Mouse (Mus musculus) A20 (cell line): ENCODE results near the gene Tex14.
"Not testable (repeated sequence)": the region's sequence is repeated elsewhere in the genome, so short reads cannot be mapped to it uniquely, and the experiment has no call there.

Source experiments
- DNase-seq: peaks from one replicate; pipeline ENCODE4 v3.0.0-alpha.2; 2011; ENCODE audit warnings: low read depth, low spot score

Tex14 gene

DNA sequence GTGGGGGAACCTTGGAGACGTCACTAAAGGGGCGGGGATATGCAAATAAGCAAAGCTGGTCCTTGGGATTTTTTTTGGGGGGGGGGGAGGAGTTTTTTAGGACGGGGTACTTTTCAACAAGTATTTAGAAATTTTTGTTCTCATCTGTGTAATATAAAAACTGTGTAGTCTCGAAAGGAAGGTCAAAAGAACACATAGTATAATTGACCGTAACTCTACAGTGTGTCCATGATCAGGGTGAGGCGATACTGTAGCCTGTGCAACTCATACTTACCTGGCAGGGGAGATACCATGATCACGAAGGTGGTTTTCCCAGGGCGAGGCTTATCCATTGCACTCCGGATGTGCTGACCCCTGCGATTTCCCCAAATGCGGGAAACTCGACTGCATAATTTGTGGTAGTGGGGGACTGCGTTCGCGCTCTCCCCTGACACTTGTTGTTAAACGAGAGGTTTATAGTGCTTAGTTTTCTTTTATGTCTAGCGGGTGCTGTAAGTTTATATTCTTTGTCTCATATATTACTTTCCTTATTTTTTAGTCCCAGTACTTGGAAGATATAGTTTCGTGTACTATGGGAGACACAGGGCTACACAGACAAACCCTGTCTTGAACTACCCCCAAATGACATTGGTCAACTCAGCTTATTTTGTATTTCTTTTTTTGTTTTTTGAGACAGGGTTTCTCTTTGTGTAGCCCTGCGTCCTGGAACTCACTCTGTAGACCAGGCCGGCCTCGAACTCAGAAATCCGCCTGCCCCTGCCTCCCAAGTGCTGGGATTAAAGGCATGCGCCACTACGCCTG lies 21.8 kb downstream of the Tex14 start:
- peak; percentile 92 for DNase-seq

DNA sequence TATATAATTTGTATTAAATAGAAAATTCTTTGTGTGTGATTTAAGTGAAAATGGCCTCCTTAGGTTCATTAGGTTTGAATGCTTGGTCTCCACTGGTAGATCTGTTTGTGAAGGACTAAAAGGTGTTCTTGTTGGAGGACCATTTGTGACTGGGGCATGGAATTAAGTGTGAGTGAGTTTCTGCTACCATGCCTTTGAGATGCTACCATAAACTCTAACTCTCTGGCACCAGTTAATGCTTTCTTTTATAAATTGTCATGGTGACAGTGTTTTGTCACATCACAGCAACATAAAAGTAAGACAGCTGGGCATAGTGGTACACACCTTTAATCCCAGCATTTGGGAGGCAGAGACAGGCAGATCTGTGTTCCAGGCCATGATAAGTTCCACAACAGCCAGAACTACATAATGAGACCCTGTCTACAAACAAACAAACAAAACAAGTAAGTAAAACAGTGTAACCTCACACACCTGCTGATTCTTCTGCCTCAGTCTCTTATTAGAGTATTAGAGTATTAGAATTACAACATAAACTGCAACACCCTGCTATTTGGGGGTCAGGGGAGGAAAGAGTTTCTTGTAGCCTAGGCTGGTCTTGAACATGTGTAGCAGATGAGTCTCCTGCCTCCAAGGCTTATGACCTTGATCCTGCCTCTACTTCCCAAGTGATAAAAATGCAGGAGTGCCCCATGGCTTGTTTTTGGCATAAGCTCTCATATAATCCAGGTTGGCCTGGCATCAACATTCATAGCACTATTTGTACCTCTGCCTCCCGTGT lies 22.6 kb downstream of the Tex14 start:
- no peak for DNase-seq

DNA sequence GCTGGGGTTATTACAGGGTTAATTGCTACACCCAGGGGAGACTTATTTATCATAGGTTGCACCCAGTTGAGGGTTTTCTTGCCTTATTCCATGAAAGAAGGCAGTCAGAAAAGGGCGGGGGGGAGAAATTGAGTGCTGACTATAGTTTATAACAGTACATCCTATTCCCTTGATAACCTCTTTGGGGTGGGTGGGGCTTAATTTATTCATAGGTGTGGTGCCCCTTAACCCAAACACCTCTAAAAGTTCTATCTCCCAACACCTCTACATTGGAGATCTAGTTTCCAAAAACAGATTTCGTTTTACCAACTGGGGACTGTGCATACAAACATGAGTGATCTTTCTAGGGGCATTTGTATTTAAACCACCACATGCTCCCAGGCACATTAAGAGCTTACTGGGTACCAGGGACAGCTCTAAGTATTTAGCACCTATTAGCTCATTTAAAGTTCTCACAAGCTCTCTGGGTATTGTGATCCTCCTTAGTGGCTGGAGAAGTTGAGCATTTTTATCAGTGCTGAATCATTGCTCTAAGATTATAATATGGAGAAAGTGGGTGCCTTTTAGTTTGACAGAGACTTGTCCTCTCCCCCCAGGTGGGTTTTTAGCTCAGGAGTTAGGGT lies 23.3 kb downstream of the Tex14 start:
- no peak for DNase-seq

DNA sequence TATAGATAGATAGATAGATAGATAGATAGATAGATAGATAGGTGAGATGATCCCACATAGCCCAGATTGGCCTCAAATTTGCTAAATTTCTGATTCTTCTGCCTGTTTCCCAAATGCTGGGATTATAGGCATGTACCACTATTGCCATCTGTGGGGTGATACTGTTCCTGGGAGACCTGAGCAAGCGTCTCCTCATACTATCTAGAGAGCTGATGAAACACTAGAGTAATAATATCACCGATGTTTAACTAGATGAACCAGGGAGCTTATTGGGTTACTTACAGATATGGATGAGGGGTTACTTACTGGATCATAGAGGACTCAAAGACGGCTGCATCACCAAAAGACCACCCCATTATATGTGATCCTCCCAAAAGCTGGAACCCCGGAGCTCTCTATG lies 24.5 kb downstream of the Tex14 start:
- DNase-seq, result no peak

DNA sequence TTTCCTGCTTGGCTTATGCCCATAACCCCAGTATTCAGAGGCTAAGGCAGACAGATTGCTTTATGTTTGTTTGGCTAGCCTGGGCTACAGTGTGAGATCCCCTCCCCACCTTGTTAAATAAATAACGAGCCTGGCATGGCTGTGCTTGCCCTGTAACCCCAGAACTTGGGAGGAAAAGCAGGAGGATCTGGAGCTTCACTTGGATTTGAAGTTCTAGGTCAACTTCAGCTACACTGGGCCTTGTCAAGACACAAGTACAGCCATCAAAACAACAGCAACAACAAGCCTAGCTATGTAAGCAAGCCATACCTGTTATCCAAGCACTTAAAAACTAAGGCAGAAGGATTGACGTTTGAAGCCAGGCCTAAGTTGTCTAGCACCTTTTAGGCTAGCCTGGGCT lies 25.5 kb downstream of the Tex14 start:
- DNase-seq, result no peak

DNA sequence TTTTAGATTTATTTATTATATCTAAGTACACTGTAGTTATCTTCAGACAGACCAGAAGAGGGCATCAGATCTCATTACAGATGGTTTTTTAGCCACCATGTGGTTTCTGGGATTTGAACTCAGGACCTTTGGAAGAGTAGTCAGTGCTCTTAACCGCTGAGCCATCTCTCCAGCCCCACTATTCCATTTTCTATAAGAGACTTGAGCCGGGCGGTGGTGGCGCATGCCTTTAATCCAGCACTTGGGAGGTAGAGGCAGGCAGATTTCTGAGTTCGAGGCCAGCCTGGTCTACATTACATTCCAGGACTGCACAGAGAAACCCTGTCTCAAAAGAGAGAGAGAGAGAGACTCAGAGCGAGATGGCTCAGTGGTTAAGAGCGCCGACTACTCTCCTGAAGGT lies 26.9 kb downstream of the Tex14 start:
- DNase-seq, result not testable (repeated sequence)

DNA sequence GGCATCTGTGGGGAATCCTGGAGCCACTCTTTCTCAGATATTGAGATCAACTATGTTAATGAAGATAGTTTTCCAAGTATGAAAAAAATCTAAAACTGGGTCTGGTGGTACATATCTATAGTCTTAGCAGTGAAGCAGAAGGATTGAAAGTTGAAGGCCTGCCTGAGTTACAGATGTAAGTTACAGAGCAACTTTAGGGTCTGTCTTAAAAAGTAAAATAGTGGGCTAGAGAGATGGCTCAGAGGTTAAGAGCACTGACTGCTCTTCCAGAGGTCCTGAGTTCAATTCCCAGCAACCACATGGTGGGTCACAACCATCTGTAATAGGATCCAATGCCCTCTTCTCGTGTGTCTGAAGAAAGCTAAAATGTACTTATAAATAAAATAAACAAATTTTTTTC lies 27.6 kb downstream of the Tex14 start:
- no peak for DNase-seq

DNA sequence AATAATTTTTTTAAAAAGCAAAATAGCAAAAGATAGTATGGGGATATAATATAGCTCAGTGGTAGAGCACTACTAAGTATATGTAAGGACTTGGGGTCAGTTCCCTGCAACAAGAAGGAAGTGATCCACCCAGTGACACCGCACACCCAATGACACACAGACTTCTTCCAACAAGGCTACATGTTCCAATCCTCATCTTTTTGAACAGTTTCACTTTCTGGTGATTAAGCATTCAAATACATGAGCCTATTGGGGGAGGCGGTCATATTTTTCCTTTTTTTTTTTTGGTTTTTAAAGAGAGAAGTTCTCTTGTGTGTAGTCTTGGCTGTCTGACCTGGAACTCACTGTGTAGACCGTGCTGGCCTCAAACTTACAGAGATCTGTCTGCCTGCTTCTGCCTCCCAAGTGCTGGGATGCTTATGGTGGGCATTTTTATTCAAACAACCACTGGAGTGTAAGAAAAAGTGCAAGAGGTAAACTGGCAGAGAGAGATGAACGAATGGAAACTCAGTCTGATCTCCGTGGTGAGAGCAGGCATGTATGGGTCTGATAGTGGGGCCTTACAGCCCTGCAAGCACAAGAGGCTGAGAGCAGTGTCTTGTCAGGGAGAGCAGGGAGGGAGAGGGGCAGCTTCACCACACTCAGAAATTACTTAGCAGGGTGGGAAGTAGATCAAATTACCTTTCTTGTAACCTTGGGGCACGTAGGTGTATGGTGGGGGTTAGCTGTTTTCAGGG lies 28.2 kb downstream of the Tex14 start:
- DNase-seq, result no peak

DNA sequence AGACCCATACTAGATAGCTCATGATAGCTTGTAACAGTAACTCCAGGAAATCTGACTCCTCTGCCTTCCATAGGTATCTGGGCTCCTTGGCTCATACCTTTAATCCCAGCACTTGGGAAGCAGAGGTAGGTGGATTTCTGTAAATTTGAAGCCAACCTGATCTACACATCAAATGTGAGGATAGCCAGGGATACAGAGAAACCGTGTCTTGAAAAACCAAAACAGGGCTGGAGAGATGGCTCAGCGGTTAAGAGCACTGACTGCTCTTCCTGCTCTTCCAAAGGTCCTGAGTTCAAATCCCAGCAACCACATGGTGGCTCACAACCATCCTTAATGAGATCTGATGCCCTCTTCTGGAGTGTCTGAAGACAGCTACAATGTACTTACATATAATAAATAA lies 30.2 kb downstream of the Tex14 start:
- DNase-seq, result not testable (repeated sequence)

DNA sequence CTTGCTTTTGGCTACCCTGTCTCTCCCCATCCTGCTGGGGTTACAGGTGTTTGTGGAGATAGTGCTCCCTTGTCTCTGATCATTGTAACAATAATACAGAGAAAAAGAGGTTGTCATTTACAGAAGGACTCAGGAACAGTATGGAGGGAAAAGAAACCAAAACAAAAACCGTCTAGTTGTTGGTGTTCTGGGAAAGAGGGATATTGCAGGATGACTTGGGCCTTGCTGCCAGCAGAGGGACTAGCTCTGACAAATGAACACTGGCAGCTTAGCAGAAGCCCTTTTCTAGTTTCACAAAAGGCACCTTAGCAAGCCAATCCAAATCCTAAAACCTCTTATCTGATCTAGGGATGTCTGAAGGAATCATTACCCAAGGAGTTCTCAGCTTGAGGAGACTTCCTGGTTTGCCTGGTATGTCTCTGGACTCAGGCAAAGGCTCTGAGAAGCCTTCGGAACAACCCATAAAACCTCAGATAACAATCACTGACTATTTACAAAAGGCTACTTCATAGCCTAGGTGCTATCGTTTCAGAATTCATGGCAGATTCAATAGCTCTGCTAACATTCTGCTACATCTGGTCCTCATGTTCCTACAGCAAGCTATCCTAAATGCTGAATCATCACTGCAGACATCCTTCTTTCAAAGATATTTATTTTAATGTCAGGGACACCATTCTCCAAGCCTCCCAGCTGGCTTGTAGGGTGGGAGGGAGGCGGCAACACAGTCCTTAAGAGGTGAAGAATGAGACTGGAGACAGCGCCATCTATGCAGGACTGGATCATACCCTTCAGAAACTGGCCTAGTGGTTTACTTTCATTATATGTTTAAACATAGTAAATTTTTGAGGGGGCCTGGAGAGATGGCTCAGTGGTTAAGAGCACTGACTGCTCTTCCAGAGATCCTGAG lies 31.7 kb downstream of the Tex14 start:
- DNase-seq, result no peak

DNA sequence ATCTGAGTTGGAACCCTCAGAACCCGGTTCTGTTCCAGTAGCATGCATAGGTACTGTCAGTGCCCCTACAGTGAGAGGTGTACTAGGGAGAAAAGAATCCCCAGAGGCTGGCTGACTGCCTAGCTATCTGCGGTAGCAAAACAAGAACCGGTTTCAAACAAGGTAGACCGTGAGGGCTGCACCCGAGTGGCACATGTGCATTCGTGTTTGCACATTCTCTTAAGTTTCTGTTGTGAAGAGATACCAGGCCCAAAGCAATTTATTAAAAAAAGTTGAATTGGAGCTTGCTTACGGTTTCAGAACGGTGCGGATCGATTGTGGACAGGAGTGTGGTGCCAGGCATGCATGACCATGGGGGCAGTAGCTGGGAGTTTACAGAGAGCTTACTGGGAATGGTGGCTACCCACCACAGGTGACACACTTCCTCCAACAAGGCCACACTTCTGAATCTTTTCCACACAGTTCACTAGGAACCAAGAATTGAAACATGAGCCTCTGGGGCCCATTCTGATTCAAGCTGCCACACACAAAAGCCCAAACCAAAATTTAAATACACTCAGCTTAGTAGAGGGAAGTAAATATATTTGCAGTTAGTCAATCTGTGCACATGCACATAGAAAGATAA lies 35.0 kb downstream of the Tex14 start:
- no peak for DNase-seq

DNA sequence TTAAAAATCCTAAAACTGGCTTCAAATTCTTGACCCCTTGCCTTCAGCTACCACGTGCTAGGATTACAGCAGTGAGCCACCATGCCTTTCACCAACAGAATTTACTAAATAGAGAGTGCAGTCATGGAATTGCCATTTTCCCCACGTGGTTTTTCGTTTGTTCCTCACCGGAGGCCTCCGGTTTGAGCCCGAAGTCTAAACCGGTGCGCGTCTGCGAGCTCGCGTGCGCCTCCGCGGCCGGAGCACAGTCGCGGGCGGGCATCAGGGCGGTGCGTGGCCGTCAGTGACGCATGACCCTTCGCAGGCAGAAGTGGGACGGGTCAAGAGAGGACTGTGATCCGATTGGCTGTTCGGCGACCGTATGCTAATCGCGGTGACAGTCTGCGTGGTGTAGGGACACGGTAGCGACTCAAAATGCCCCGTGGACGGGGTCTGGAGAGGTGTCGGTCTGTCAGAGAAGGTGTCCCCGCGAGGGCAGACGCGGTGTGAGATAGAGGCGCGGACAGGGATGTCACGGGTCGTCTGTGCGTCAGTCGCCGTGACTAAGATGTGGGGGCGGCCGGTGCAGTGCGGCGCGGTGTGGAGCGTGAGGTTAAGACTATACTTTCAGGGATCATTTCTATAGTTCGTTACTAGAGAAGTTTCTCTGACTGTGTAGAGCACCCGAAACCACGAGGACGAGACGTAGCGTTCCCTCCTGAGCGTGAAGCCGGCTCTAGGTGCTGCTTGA lies 37.9 kb downstream of the Tex14 start:
- peak; percentile 87 for DNase-seq

DNA sequence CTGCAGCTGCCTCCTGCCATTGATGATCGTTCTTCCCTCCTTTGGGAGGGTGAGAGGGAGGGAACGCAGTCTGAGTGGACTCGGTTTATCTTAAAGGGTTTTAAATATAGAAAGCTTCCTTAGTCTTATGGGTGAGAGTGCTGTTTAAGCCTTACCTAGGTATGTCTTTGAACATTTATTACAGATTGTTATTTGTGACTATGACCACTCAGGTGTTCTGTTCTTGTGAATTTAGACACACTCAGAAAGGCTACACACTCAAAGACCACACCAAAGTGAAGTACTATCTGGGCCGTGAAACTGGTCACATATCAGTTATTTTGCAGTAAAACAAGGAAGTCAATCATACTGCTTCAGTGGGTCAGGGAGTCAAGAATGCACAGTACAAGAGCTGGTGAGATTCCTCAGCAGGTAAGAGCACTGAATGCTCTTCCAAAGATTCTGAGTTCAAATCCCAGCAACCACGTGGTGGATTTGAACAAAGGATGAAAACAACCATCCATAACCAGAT lies 38.6 kb downstream of the Tex14 start:
- DNase-seq, result peak; percentile 93

DNA sequence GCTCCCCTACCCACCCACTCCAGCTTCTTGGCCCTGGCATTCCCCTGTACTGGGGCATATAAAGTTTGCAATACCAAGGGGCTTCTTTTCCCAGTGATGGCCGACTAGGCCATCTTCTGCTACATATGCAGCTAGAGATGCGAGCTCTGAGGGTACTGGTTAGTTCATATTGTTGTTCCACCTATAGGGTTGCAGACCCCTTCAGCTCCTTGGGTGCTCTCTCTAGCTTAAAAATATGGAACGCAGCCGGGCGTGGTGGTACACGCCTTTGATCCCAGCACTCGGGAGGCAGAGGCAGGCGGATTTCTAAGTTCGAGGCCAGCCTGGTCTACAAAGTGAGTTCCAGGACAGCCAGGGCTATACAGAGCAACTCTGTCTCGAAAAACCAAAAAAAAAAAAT lies 39.2 kb downstream of the Tex14 start:
- DNase-seq, result not testable (repeated sequence)

DNA sequence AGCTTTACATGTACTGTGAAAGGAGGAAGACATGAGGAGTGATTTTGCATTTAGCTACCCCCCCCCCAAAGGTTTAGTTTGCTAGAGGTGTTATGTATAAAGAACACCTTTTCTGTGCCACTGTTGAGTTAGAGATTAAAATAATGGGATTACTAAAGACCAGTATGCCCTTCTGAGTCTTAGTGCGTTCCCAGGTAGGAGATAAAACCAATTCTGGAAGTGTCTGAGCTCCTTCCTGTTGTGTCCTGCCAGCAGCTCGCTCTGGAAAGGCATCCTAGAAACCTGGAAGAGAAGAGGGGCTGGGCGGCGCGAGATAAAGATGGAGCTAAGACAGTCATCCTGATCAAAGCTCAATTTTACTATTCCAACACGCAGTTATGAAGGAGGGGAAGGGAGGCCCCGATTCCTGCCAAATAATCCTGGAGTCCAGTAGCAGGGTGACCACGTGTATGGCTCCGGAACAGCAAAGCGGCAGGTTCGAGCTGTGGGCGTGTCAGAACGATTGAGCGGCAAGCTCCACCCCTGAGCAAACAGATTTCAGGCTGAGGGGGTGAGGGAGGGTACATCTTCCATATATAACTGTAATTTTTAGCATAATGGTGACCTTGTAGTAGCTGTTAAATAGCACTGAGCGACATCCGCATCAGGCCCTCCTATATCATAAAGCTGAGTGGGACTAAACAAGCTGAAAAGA lies 40.0 kb downstream of the Tex14 start:
- no peak for DNase-seq

DNA sequence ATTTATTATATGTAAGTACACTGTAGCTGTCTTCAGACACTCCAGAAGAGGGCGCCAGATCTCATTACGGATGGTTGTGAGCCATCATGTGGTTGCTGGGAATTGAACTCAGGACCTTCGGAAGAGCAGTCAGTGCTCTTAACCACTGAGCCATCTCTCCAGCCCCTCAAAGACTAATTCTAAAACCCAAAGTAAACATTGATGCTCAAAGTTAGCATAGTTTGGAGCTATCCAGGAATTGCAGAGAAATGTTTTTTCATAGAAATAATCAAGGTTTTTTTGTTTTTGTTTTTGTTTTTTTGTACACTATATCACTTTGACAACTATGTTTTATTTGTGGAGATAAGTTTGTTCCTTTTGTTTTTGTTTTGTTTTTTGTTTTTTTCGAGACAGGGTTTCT lies 40.7 kb downstream of the Tex14 start:
- DNase-seq, result not testable (repeated sequence)

DNA sequence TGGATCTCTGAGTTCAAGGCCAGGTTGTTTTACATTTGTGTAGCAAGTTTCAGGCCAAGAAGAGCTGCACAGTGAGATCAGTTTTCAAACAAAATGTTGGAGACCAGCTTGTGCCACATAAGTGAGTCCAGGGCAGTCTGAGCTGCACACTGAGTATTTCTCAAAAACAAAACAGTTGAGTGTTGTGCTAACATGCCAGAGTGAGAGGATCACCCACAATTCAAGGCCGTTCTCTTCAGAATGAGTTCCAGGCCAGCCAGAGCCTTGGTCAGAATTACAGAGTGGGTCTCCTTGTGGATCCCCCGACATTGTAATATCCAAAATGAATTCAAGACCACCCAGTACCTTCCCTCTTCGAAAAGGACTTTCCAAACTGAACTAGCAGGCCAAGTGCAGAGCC lies 41.3 kb downstream of the Tex14 start:
- no peak for DNase-seq

DNA sequence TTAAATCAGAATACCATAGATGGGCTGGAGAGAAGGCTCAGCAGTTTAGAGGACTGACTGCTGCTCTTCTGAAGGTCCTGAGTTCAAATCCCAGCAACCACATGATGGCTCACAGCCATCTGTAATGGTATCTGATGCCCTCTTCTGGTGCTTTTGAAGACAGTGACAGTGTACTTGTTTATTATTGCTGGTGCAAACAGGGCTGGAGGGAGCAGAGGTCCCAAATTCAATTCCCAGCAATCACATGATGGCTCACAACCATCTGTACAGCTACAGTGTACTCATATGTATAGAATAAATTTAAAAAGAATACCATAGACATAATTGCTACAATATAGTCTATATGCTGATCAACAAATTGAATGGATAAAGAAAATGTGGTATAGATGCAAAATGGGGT lies 42.6 kb downstream of the Tex14 start:
- DNase-seq, result peak; percentile 61

DNA sequence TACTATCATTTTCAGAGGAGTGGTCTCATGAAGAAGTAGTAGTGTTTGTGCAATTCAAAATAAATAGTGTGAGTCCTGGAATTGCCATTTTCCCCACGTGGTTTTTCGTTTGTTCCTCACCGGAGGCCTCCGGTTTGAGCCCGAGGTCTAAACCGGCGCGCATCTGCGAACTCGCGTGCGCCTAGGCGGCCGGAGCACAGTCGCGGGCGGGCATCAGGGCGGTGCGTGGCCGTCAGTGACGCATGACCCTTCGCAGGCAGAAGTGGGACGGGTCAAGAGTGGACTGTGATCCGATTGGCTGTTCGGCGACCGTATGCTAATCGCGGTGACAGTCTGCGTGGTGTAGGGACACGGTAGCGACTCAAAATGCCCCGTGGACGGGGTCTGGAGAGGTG lies 43.2 kb downstream of the Tex14 start:
- DNase-seq, result peak; percentile 89
